Mouse (Mus musculus) thymus, postnatal 14 days (tissue): Measurements from ENCODE around the gene Parp6.

Experiments
- DNase-seq: peaks from one replicate; pipeline ENCODE4 v3.0.0; 2021

Parp6 gene

GRCm38 (mm10) chr9:59687416-59688046 lies 70.4 kb downstream of the Parp6 start:
- DNase-seq: no peak

- DNase-seq: no peak
Observed at GRCm38 (mm10) chr9:59691635-59692094, 74.6 kb downstream of the Parp6 start.

GRCm38 (mm10) chr9:59692145-59692544 lies 75.1 kb downstream of the Parp6 start:
- DNase-seq: no peak

- no peak for DNase-seq
Observed at GRCm38 (mm10) chr9:59694571-59695450, 77.7 kb downstream of the Parp6 start.

- DNase-seq: no peak
Observed at GRCm38 (mm10) chr9:59695451-59695813, 78.3 kb downstream of the Parp6 start.

- no peak for DNase-seq
Observed at GRCm38 (mm10) chr9:59696381-59696780, 79.3 kb downstream of the Parp6 start.
